Mouse (Mus musculus): ENCODE data around the gene Dyrk1a.

- TF ChIP-seq CTCF (IDR thresholded peaks at IDR 0.05; ENCODE audit: borderline replicate concordance, insufficient read depth, low read depth, low read length) = no peak
- no peak for TF ChIP-seq POLR2A (IDR thresholded peaks at IDR 0.05; ENCODE audit: borderline replicate concordance, insufficient read depth, low read length)
Observed at GRCm38 (mm10) chr16:94627736-94628135, 57.9 kb downstream of the Dyrk1a start.

All from cerebellum, adult 2 months (tissue).